Mouse (Mus musculus) liver, embryonic 11.5 days (tissue): Measurements from ENCODE around the gene C1qtnf5. TPM values are rescaled to one million over a fixed set of nuclear protein-coding genes. Genes with fewer than 3 reads are reported as not detected.

Experiments
- ATAC-seq: fragments of 200-750 bp; cut with Nextera tagmentation; replicated peaks from 2 replicates; pipeline ENCODE4 v1.8.0; 2017; ENCODE audit warnings: moderate number of reproducible peaks, mild to moderate bottlenecking, moderate TSS enrichment, moderate library complexity; ENCODE audit not compliant: low FRiP score
- DNase-seq: peaks from one replicate; pipeline ENCODE4 v3.0.0-alpha.2; 2017; ENCODE audit warnings: low spot score
- H3K27ac ChIP-seq: fragments of 300-500 bp; sonication (generic); 2 replicates; pipeline ENCODE4 v1.5.1; 2014; ENCODE audit warnings: mild to moderate bottlenecking, low read depth, low read length, control low read depth
- H3K27me3 ChIP-seq: fragments of 300-500 bp; sonication (generic); replicated peaks from 2 replicates; pipeline ENCODE4 v1.6.1; 2014; ENCODE audit warnings: low read length, mixed read lengths; ENCODE audit not compliant: control insufficient read depth, insufficient read depth
- H3K36me3 ChIP-seq: fragments of 300-500 bp; sonication (generic); 2 replicates; pipeline ENCODE4 v1.6.1; 2014; ENCODE audit warnings: mild to moderate bottlenecking, low read length, moderate library complexity, mixed read lengths; ENCODE audit not compliant: control insufficient read depth, insufficient read depth
- H3K4me1 ChIP-seq: fragments of 300-500 bp; sonication (generic); replicated peaks from 2 replicates; pipeline ENCODE4 v1.6.1; 2014; ENCODE audit warnings: low read length, mixed read lengths; ENCODE audit not compliant: control insufficient read depth, insufficient read depth
- H3K4me2 ChIP-seq: fragments of 300-500 bp; sonication (generic); 2 replicates; pipeline ENCODE4 v1.6.1; 2014; ENCODE audit warnings: mild to moderate bottlenecking, control low read depth, moderate library complexity
- H3K4me3 ChIP-seq: fragments of 300-500 bp; sonication (generic); 2 replicates; pipeline ENCODE4 v1.5.1; 2014; ENCODE audit warnings: low read depth, low read length, control low read depth
- H3K9ac ChIP-seq: fragments of 300-500 bp; sonication (generic); 2 replicates; pipeline ENCODE4 v1.6.1; 2014; ENCODE audit warnings: low read depth, low read length, control low read depth
- H3K9me3 ChIP-seq: fragments of 300-500 bp; sonication (generic); 2 replicates; pipeline ENCODE4 v1.6.1; 2016; ENCODE audit warnings: low read length, inconsistent platforms, mixed read lengths; ENCODE audit not compliant: control insufficient read depth
- WGBS: fragments of 180-500 bp; shearing (Covaris S2); extraction: QIAGEN DNeasy Blood & Tissue Kit; methylation state at CpG from one replicate; pipeline ENCODE4 v1.1.7; 2014; 5-methylcytosine and 5-hydroxymethylcytosine counted together
- polyA plus RNA-seq: library from polyadenylated mRNA; unstranded; fragments of >200 nt; fragmentation: Nextera tagmentation; extraction: Ambion mirVana; gene quantifications from 2 replicates; pipeline ENCODE4 v1.2.1, GENCODE M21; 2014

The C1qtnf5 gene
- polyA plus RNA-seq, 1 experiment from 2014 or later: 0.26 TPM

GRCm38 (mm10) chr9:44115599-44115998 lies 8.6 kb downstream of the C1qtnf5 start:
- DNase-seq (no peak), ATAC-seq (no peak)
- H3K36me3 ChIP-seq: no peaks in the 10 kb centered on the region
- no peak overlapping the region for H3K9ac ChIP-seq
- H3K4me2 ChIP-seq: no peak overlapping the region
- 85% methylated on average over 9 of the region's 9 CpGs for WGBS
- no peaks in the 10 kb centered on the region for H3K27me3 ChIP-seq
- no peak overlapping the region for H3K4me3 ChIP-seq
- no peak overlapping the region for H3K27ac ChIP-seq
- no peaks in the 10 kb centered on the region for H3K9me3 ChIP-seq
- peaks cover 1% of the 10 kb centered on the region; the same call in 1 of the 2 replicates for H3K4me1 ChIP-seq

- no peak overlapping the region for H3K4me3 ChIP-seq
- no peaks in the 10 kb centered on the region for H3K9me3 ChIP-seq
- H3K4me2 ChIP-seq: no peak overlapping the region
- no peak for ATAC-seq
- H3K4me1 ChIP-seq: no peaks in the 10 kb centered on the region
- no peak overlapping the region for H3K9ac ChIP-seq
- no peaks in the 10 kb centered on the region for H3K36me3 ChIP-seq
- no peak overlapping the region for H3K27ac ChIP-seq
- WGBS: 80% methylated on average over 4 of the region's 4 CpGs
- no peak for DNase-seq
- H3K27me3 ChIP-seq: no peaks in the 10 kb centered on the region
These were observed 9.1 kb downstream of the C1qtnf5 start for GRCm38 (mm10) chr9:44116182-44116581.

- H3K36me3 ChIP-seq: no peaks in the 10 kb centered on the region
- 44% methylated on average over 5 of the region's 5 CpGs for WGBS
- no peak for DNase-seq
These were observed 12.0 kb downstream of the C1qtnf5 start for GRCm38 (mm10) chr9:44119011-44119410.

GRCm38 (mm10) chr9:44119948-44120465 lies 13.0 kb downstream of the C1qtnf5 start:
- H3K9me3 ChIP-seq: no peaks in the 10 kb centered on the region
- H3K27ac ChIP-seq: no peak overlapping the region
- H3K9ac ChIP-seq: no peak overlapping the region
- H3K4me3 ChIP-seq: no peak overlapping the region
- H3K4me2 ChIP-seq: no peak overlapping the region
- no peaks in the 10 kb centered on the region for H3K27me3 ChIP-seq
- ATAC-seq (no peak), DNase-seq (no peak)
- no peaks in the 10 kb centered on the region for H3K4me1 ChIP-seq
- 77% methylated on average over 8 of the region's 8 CpGs for WGBS
- no peaks in the 10 kb centered on the region for H3K36me3 ChIP-seq

More at GRCm38 (mm10) chr9:44119011-44119410, 12.0 kb downstream of the C1qtnf5 start:
- Histone ChIP-seq H3K4me1 (no peaks in the 10 kb centered on the region), H3K9ac (no peak overlapping the region), H3K4me3 (no peak overlapping the region), H3K27me3 (no peaks in the 10 kb centered on the region), H3K27ac (no peak overlapping the region), H3K9me3 (no peaks in the 10 kb centered on the region), H3K4me2 (no peak overlapping the region)
- ATAC-seq: no peak

- WGBS: 66% methylated on average over 6 of the region's 6 CpGs
- Histone ChIP-seq H3K36me3 (no peaks in the 10 kb centered on the region), H3K27me3 (peaks cover 7% of the 10 kb centered on the region; the same call in 1 of the 2 replicates), H3K4me1 (peaks cover 1% of the 10 kb centered on the region; the same call in 1 of the 2 replicates), H3K4me3 (no peak overlapping the region), H3K9ac (no peak overlapping the region), H3K27ac (no peak overlapping the region), H3K4me2 (no peak overlapping the region), H3K9me3 (no peaks in the 10 kb centered on the region)
- no peak for ATAC-seq
- DNase-seq: no peak
These were observed 17.3 kb downstream of the C1qtnf5 start for GRCm38 (mm10) chr9:44124317-44124716.

- Histone ChIP-seq H3K4me1 (peaks cover 8% of the 10 kb centered on the region), H3K4me2 (no peak overlapping the region), H3K4me3 (no peak overlapping the region), H3K9me3 (no peaks in the 10 kb centered on the region), H3K27ac (no peak overlapping the region), H3K9ac (no peak overlapping the region), H3K36me3 (no peaks in the 10 kb centered on the region), H3K27me3 (peaks cover 14% of the 10 kb centered on the region)
- 68% methylated on average over 5 of the region's 5 CpGs for WGBS
- DNase-seq: no peak
- no peak for ATAC-seq
These were observed 18.0 kb downstream of the C1qtnf5 start for GRCm38 (mm10) chr9:44125026-44125425.

- Histone ChIP-seq H3K27ac (no peak overlapping the region), H3K9me3 (no peaks in the 10 kb centered on the region), H3K27me3 (peaks cover 22% of the 10 kb centered on the region), H3K9ac (no peak overlapping the region), H3K4me3 (no peak overlapping the region), H3K36me3 (no peaks in the 10 kb centered on the region), H3K4me1 (peaks cover 15% of the 10 kb centered on the region), H3K4me2 (peak overlapping the region; percentile 31)
- DNase-seq (peak; percentile 78), ATAC-seq (peak; percentile 42; the same call in 1 of the 2 replicates)
- 35% methylated on average over 18 of the region's 18 CpGs for WGBS
These were observed 18.7 kb downstream of the C1qtnf5 start for GRCm38 (mm10) chr9:44125546-44126428.

- peaks cover 32% of the 10 kb centered on the region for H3K27me3 ChIP-seq
- no peak overlapping the region for H3K4me3 ChIP-seq
- H3K27ac ChIP-seq: no peak overlapping the region
- H3K9ac ChIP-seq: no peak overlapping the region
- H3K4me1 ChIP-seq: peaks cover 19% of the 10 kb centered on the region
- no peaks in the 10 kb centered on the region for H3K36me3 ChIP-seq
- peak overlapping the region; percentile 31 for H3K4me2 ChIP-seq
- no peaks in the 10 kb centered on the region for H3K9me3 ChIP-seq
- no peak for DNase-seq
- ATAC-seq: no peak
- WGBS: 83% methylated on average over 3 of the region's 3 CpGs
These were observed 19.7 kb downstream of the C1qtnf5 start for GRCm38 (mm10) chr9:44126746-44127145.
